Mouse (Mus musculus) midbrain, postnatal 0 days (tissue): Measurements from ENCODE around the gene Gm3233. TPM values are rescaled to one million over a fixed set of nuclear protein-coding genes. Genes with fewer than 3 reads are reported as not detected.
"Not testable (repeated sequence)": the region's sequence is repeated elsewhere in the genome, so short reads cannot be mapped to it uniquely, and the experiment has no call there.

Source experiments
- ATAC-seq: fragments of 200-750 bp; cut with Nextera tagmentation; 2 replicates; pipeline ENCODE4 v1.8.0; 2017; ENCODE audit warnings: moderate number of reproducible peaks, mild to moderate bottlenecking, moderate TSS enrichment, moderate library complexity; ENCODE audit not compliant: low FRiP score
- DNase-seq: peaks from one replicate; pipeline ENCODE4 v3.0.0-alpha.2; 2015; ENCODE audit warnings: low spot score
- H3K27ac ChIP-seq: fragments of 300-500 bp; sonication (generic); 2 replicates; pipeline ENCODE4 v1.5.1; 2014; ENCODE audit warnings: low read depth, mild to moderate bottlenecking, low read length, mixed read lengths
- H3K27me3 ChIP-seq: fragments of 300-500 bp; sonication (generic); 2 replicates; pipeline ENCODE4 v1.6.1; 2014; ENCODE audit warnings: low read length, control low read depth, mixed read lengths; ENCODE audit not compliant: insufficient read depth
- H3K36me3 ChIP-seq: fragments of 300-500 bp; sonication (generic); 2 replicates; pipeline ENCODE4 v1.6.1; 2014; ENCODE audit warnings: low read length, control low read depth, mixed read lengths; ENCODE audit not compliant: insufficient read depth
- H3K4me1 ChIP-seq: fragments of 300-500 bp; sonication (generic); 2 replicates; pipeline ENCODE4 v1.6.1; 2014; ENCODE audit warnings: mild to moderate bottlenecking, control low read depth, antibody characterized with exemption, low read length, mixed read lengths; ENCODE audit not compliant: insufficient read depth
- H3K4me2 ChIP-seq: fragments of 300-500 bp; sonication (generic); 2 replicates; pipeline ENCODE4 v1.6.1; 2014; ENCODE audit warnings: low read depth, mild to moderate bottlenecking, low read length, mixed read lengths; ENCODE audit not compliant: poor library complexity, severe bottlenecking
- H3K4me3 ChIP-seq: fragments of 300-500 bp; sonication (generic); 2 replicates; pipeline ENCODE4 v1.5.1; 2014; ENCODE audit warnings: low read depth, mild to moderate bottlenecking, low read length, moderate library complexity
- H3K9ac ChIP-seq: fragments of 300-500 bp; sonication (generic); replicated peaks from 2 replicates; pipeline ENCODE4 v1.6.1; 2014; ENCODE audit warnings: mild to moderate bottlenecking, low read length, moderate library complexity, mixed read lengths; ENCODE audit not compliant: poor library complexity, severe bottlenecking
- H3K9me3 ChIP-seq: fragments of 300-500 bp; sonication (generic); 2 replicates; pipeline ENCODE4 v1.6.1; 2016; ENCODE audit warnings: low read length, control low read depth
- CTCF ChIP-seq: IDR thresholded peaks from 2 replicates; pipeline ENCODE4 v1.5.1; 2016; ENCODE audit warnings: antibody characterized with exemption, mild to moderate bottlenecking
- WGBS: fragments of 180-500 bp; shearing (Covaris S2); extraction: QIAGEN DNeasy Blood & Tissue Kit; methylation state at CpG from one replicate; pipeline ENCODE4 v1.1.7; 2014; 5-methylcytosine and 5-hydroxymethylcytosine counted together
- polyA plus RNA-seq: library from polyadenylated mRNA; unstranded; fragments of >200 nt; fragmentation: Nextera tagmentation; extraction: Ambion mirVana; gene quantifications from 2 replicates; pipeline ENCODE4 v1.2.1, GENCODE M21; 2015
- total RNA-seq: library from RNA; depleted of rRNA; stranded (reverse); fragments of >200 nt; gene quantifications from 2 replicates; pipeline ENCODE4 v1.2.3, GENCODE M21; 2014; rRNA removed

The Gm3233 gene
- total and polyA plus RNA-seq, 2 experiments from 2014 or later = not detected

DNA sequence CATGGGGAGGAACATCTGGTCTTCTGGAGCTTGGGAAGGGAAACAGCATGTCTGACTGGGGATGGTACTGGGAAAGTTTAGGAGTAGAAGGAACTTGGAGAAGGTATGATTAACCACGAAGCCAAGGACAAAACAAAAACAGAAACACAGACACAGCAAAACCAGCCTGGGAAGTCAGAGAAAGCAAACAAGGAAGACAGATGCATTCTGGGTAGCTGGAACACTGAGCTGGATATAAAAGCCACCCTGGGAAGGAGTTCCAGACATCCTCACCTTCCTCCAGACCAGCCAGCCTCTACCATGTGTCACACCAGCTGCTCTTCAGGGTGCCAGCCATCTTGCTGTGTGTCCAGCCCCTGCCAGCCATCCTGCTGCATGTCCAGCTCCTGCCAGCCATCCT lies 44.0 kb downstream of the Gm3233 start, which contains the start of gene Gm10142:
TSS of gene Gm10142 (plus strand) at position 301 of the 400 bp plus-strand sequence.
- Histone ChIP-seq H3K4me2 (no peak within 1 kb of the TSS), H3K9ac (no peak within 1 kb of the TSS), H3K4me1 (no peaks in the 10 kb centered on the region), H3K27ac (no peak within 1 kb of the TSS), H3K27me3 (no peaks in the 10 kb centered on the region), H3K4me3 (no peak within 1 kb of the TSS), H3K9me3 (0 out of 2 replicates have a peak, but pooled peaks cover 3% of the 10 kb centered on the region), H3K36me3 (no peaks in the 10 kb centered on the region)
- no peak for DNase-seq
- no peak for TF ChIP-seq CTCF
- 80% methylated on average over 1 of the region's 1 CpGs for WGBS
- no peak for ATAC-seq

DNA sequence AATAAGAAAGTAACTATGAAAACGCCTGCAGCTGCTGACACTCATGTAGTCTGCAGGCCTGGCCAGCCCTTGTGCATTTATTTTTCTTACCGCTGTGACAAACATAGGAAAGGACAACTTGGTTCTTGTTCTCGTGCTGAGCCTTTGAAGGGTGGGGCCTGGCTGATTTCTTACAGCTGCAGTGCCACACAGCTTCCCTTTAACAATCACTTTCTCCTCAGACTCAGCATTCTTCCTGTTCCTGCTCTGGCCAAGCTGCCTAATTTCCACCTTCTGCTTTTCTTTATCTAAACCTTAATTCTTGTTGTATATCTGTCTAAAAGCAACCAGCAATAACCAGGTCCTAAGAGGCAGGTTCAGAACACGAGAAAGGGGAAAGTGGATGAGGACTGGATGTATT lies 45.7 kb downstream of the Gm3233 start:
- no peak for ATAC-seq
- 67% methylated on average over 4 of the region's 4 CpGs for WGBS
- no peak for TF ChIP-seq CTCF

DNA sequence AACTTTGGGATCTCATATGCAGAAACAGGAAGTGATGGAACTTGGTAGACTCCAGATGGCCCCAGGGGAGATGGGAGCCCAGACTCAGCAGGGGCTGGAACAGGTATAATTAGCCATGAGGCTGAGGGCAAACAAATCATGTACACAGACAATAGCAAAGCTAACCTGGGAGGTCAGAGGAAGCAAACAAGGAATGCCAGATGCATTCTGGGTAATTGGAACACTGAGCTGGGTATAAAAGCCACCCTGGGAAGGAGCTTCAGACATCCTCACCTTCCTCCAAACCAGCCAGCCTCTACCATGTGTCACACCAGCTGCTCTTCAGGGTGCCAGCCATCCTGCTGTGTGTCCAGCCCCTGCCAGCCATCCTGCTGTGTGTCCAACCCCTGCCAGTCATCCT lies 48.3 kb downstream of the Gm3233 start, which contains the start of gene Gm10024:
TSS of gene Gm10024 (plus strand) at position 301 of the 400 bp plus-strand sequence.
- ATAC-seq, DNase-seq, H3K36me3 ChIP-seq, H3K27ac ChIP-seq, H3K4me3 ChIP-seq, H3K4me2 ChIP-seq, H3K4me1 ChIP-seq, H3K9ac ChIP-seq, H3K9me3 ChIP-seq, H3K27me3 ChIP-seq: not testable (repeated sequence)

More for the DNA sequence above, 45.7 kb downstream of the Gm3233 start:
- H3K4me3 ChIP-seq = no peak overlapping the region
- no peak for DNase-seq
- no peaks in the 10 kb centered on the region for H3K4me1 ChIP-seq
- H3K9me3 ChIP-seq = 0 out of 2 replicates have a peak, but pooled peaks cover 3% of the 10 kb centered on the region
- H3K27me3 ChIP-seq = no peaks in the 10 kb centered on the region
- no peak overlapping the region for H3K9ac ChIP-seq
- H3K27ac ChIP-seq = no peak overlapping the region
- no peak overlapping the region for H3K4me2 ChIP-seq
- H3K36me3 ChIP-seq = no peaks in the 10 kb centered on the region

DNA sequence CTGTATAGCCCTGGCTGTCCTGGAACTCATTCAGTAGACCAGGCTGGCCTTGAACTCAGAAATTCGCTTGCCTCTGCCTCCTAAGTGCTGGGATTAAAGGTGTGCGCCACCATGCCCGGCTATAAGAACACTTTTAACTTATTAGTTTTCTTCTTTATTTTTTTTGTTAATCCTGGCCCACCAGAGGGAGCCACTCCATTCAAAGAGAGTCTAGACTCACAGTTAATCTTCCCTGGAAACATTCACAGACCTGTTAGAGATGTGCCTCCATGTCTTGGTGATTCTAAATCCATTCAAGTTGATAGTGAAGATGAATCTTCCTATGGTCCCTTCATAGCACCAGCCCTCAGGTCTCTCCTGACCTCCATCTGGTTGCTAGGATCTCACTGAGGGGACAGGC lies 49.7 kb downstream of the Gm3233 start:
- Histone ChIP-seq H3K9me3 (0 out of 2 replicates have a peak, but pooled peaks cover 3% of the 10 kb centered on the region), H3K27ac (no peak overlapping the region), H3K9ac (no peak overlapping the region), H3K36me3 (no peaks in the 10 kb centered on the region), H3K4me2 (no peak overlapping the region), H3K27me3 (no peaks in the 10 kb centered on the region), H3K4me1 (no peaks in the 10 kb centered on the region), H3K4me3 (no peak overlapping the region)
- no peak for ATAC-seq
- peak; percentile 58 for TF ChIP-seq CTCF
- peak; percentile 25 for DNase-seq
- WGBS = 75% methylated on average over 3 of the region's 3 CpGs

Other genes starting within 250 kb of the Gm3233 start
Only the 30 nearest of the 32 such genes appear.
- gene Pttg1ip, start 178.0 kb downstream of the Gm3233 start, total RNA-seq = 87.2 and 116 TPM in 2 replicates
- 74.7 and 79.0 TPM in 2 replicates for gene Pttg1ip, start 178.0 kb downstream of the Gm3233 start, polyA plus RNA-seq
- gene Sumo3, start 153.6 kb downstream of the Gm3233 start, total RNA-seq = 167 and 306 TPM in 2 replicates
- gene Sumo3, start 153.6 kb downstream of the Gm3233 start, polyA plus RNA-seq = 385 and 389 TPM in 2 replicates
- not detected in 2 replicates for gene Gm49325, start 153.5 kb downstream of the Gm3233 start, total RNA-seq
- gene Gm49325, start 153.5 kb downstream of the Gm3233 start, polyA plus RNA-seq = 6.9 and 10.5 TPM in 2 replicates
- gene Ube2g2, start 137.4 kb downstream of the Gm3233 start, total RNA-seq = 39.3 and 41.8 TPM in 2 replicates
- gene Ube2g2, start 137.4 kb downstream of the Gm3233 start, polyA plus RNA-seq = 67.2 and 70.6 TPM in 2 replicates
- 0.66 and 1.5 TPM in 2 replicates for gene Tspear, start 73.1 kb downstream of the Gm3233 start, total RNA-seq
- gene Tspear, start 73.1 kb downstream of the Gm3233 start, polyA plus RNA-seq = 0.63 and 1.3 TPM in 2 replicates
- not detected in 2 replicates for gene Gm19402, start 68.9 kb downstream of the Gm3233 start, total RNA-seq
- not detected in 2 replicates for gene Gm19402, start 68.9 kb downstream of the Gm3233 start, polyA plus RNA-seq
- not detected in 2 replicates for gene Gm9508, start 62.4 kb downstream of the Gm3233 start, total RNA-seq
- not detected in 2 replicates for gene Gm9508, start 62.4 kb downstream of the Gm3233 start, polyA plus RNA-seq
- not detected in 2 replicates for gene Gm10272, start 53.1 kb downstream of the Gm3233 start, total RNA-seq
- not detected in 2 replicates for gene Gm10272, start 53.1 kb downstream of the Gm3233 start, polyA plus RNA-seq
- gene Gm10024, start 48.2 kb downstream of the Gm3233 start, total RNA-seq = not detected in 2 replicates
- gene Gm10024, start 48.2 kb downstream of the Gm3233 start, polyA plus RNA-seq = not detected in 2 replicates
- gene Gm10142, start 43.9 kb downstream of the Gm3233 start, total RNA-seq = not detected in 2 replicates
- gene Gm10142, start 43.9 kb downstream of the Gm3233 start, polyA plus RNA-seq = not detected in 2 replicates
- not detected in 2 replicates for gene Krtap12-1, start 39.1 kb downstream of the Gm3233 start, total RNA-seq
- not detected in 2 replicates for gene Krtap12-1, start 39.1 kb downstream of the Gm3233 start, polyA plus RNA-seq
- not detected in 2 replicates for gene Gm10100, start 33.2 kb downstream of the Gm3233 start, total RNA-seq
- gene Gm10100, start 33.2 kb downstream of the Gm3233 start, polyA plus RNA-seq = not detected in 2 replicates
- not detected in 2 replicates for gene Gm18596, start 17.0 kb downstream of the Gm3233 start, total RNA-seq
- gene Gm18596, start 17.0 kb downstream of the Gm3233 start, polyA plus RNA-seq = not detected in 2 replicates
- gene Gm9736, start 8.3 kb downstream of the Gm3233 start, total RNA-seq = not detected in 2 replicates
- gene Gm9736, start 8.3 kb downstream of the Gm3233 start, polyA plus RNA-seq = not detected in 2 replicates
- gene Gm3238, start 11.6 kb upstream of the Gm3233 start, total RNA-seq = not detected in 2 replicates
- gene Gm3238, start 11.6 kb upstream of the Gm3233 start, polyA plus RNA-seq = not detected in 2 replicates
- not detected in 2 replicates for gene Gm7138, start 17.3 kb upstream of the Gm3233 start, total RNA-seq
- gene Gm7138, start 17.3 kb upstream of the Gm3233 start, polyA plus RNA-seq = not detected in 2 replicates
- gene Gm3250, start 22.9 kb upstream of the Gm3233 start, total RNA-seq = not detected in 2 replicates
- gene Gm3250, start 22.9 kb upstream of the Gm3233 start, polyA plus RNA-seq = not detected in 2 replicates
- gene Gm7137, start 28.5 kb upstream of the Gm3233 start, total RNA-seq = not detected in 2 replicates
- gene Gm7137, start 28.5 kb upstream of the Gm3233 start, polyA plus RNA-seq = not detected in 2 replicates
- gene Gm9639, start 35.4 kb upstream of the Gm3233 start, total RNA-seq = not detected in 2 replicates
- gene Gm9639, start 35.4 kb upstream of the Gm3233 start, polyA plus RNA-seq = not detected in 2 replicates
- not detected in 2 replicates for gene Gm19668, start 39.5 kb upstream of the Gm3233 start, total RNA-seq
- not detected in 2 replicates for gene Gm19668, start 39.5 kb upstream of the Gm3233 start, polyA plus RNA-seq
- gene Gm9507, start 52.2 kb upstream of the Gm3233 start, total RNA-seq = not detected in 2 replicates
- not detected in 2 replicates for gene Gm9507, start 52.2 kb upstream of the Gm3233 start, polyA plus RNA-seq
- not detected in 2 replicates for gene Gm2696, start 55.0 kb upstream of the Gm3233 start, total RNA-seq
- gene Gm2696, start 55.0 kb upstream of the Gm3233 start, polyA plus RNA-seq = not detected in 2 replicates
- 0.27 TPM in 1 of 2 replicates, not detected in the other for gene Krtap10-4, start 67.4 kb upstream of the Gm3233 start, total RNA-seq
- gene Krtap10-4, start 67.4 kb upstream of the Gm3233 start, polyA plus RNA-seq = not detected in 2 replicates
- gene Krtap10-10, start 76.3 kb upstream of the Gm3233 start, total RNA-seq = not detected in 2 replicates
- not detected in 2 replicates for gene Krtap10-10, start 76.3 kb upstream of the Gm3233 start, polyA plus RNA-seq
- not detected in 2 replicates for gene Gm36176, start 87.1 kb upstream of the Gm3233 start, total RNA-seq
- gene Gm36176, start 87.1 kb upstream of the Gm3233 start, polyA plus RNA-seq = not detected in 2 replicates
- not detected in 2 replicates for gene Gm10318, start 93.2 kb upstream of the Gm3233 start, total RNA-seq
- not detected in 2 replicates for gene Gm10318, start 93.2 kb upstream of the Gm3233 start, polyA plus RNA-seq
- gene Gm3285, start 102.3 kb upstream of the Gm3233 start, total RNA-seq = not detected in 2 replicates
- not detected in 2 replicates for gene Gm3285, start 102.3 kb upstream of the Gm3233 start, polyA plus RNA-seq
- gene Lrrc3, start 142.9 kb upstream of the Gm3233 start, total RNA-seq = 36.1 and 39.6 TPM in 2 replicates
- gene Lrrc3, start 142.9 kb upstream of the Gm3233 start, polyA plus RNA-seq = 29.7 and 29.9 TPM in 2 replicates
- 7.3 and 12.5 TPM in 2 replicates for gene Trpm2, start 210.9 kb upstream of the Gm3233 start, total RNA-seq
- 5.6 and 8.0 TPM in 2 replicates for gene Trpm2, start 210.9 kb upstream of the Gm3233 start, polyA plus RNA-seq
- gene 1810043G02Rik, start 218.8 kb upstream of the Gm3233 start, total RNA-seq = 60.0 and 61.7 TPM in 2 replicates
- gene 1810043G02Rik, start 218.8 kb upstream of the Gm3233 start, polyA plus RNA-seq = 66.2 and 72.6 TPM in 2 replicates